Mouse (Mus musculus): Measurements from ENCODE around the gene Vmn1r121. TPM values are rescaled to one million over a fixed set of nuclear protein-coding genes. Genes with fewer than 3 reads are reported as not detected.
"Not testable (repeated sequence)": the region's sequence is repeated elsewhere in the genome, so short reads cannot be mapped to it uniquely, and the experiment has no call there.

Vmn1r121 gene
- not detected in 2 replicates for polyA plus RNA-seq (2012; rRNA removed)

- not testable (repeated sequence) for H3K4me3 ChIP-seq (ENCODE audit: insufficient read depth, low read length); H3K27ac ChIP-seq (ENCODE audit: insufficient read depth, low read length); H3K4me1 ChIP-seq (ENCODE audit: control insufficient read depth, insufficient read depth, low read length)
Observed at GRCm38 (mm10) chr7:21098413-21098812, at the start of gene Vmn1r121. Gene Vmn1r121 (minus strand): TSS chr7:21098513.

- H3K27ac ChIP-seq (ENCODE audit: insufficient read depth, low read length); H3K4me3 ChIP-seq (ENCODE audit: insufficient read depth, low read length); H3K4me1 ChIP-seq (ENCODE audit: control insufficient read depth, insufficient read depth, low read length): not testable (repeated sequence)
Observed at GRCm38 (mm10) chr7:21134028-21134427, 35.7 kb upstream of the Vmn1r121 start, which contains the start of gene Vmn1r122. Gene Vmn1r122 (minus strand): TSS chr7:21134128.

GRCm38 (mm10) chr7:21053684-21054083, 44.6 kb downstream of the Vmn1r121 start, which contains the start of gene Vmn1r120:
Gene Vmn1r120 (minus strand): TSS chr7:21053784.
- H3K4me3 ChIP-seq (ENCODE audit: insufficient read depth, low read length); H3K27ac ChIP-seq (ENCODE audit: insufficient read depth, low read length); H3K4me1 ChIP-seq (ENCODE audit: control insufficient read depth, insufficient read depth, low read length): not testable (repeated sequence)

Other genes with a start within 250 kb of the Vmn1r121 start
- gene Vmn1r116, start 226.3 kb downstream of the Vmn1r121 start, polyA plus RNA-seq (2012; rRNA removed): not detected in 2 replicates
- not detected in 2 replicates for gene Vmn1r117, start 214.4 kb downstream of the Vmn1r121 start, polyA plus RNA-seq (2012; rRNA removed)
- gene Vmn1r118, start 186.2 kb downstream of the Vmn1r121 start, polyA plus RNA-seq (2012; rRNA removed): not detected in 2 replicates
- not detected in 2 replicates for gene Vmn1r119, start 86.1 kb downstream of the Vmn1r121 start, polyA plus RNA-seq (2012; rRNA removed)
- gene Vmn1r120, start 44.7 kb downstream of the Vmn1r121 start, polyA plus RNA-seq (2012; rRNA removed): not detected in 2 replicates
- not detected in 2 replicates for gene Vmn1r122, start 35.6 kb upstream of the Vmn1r121 start, polyA plus RNA-seq (2012; rRNA removed)
- not detected in 2 replicates for gene Vmn1r123, start 63.7 kb upstream of the Vmn1r121 start, polyA plus RNA-seq (2012; rRNA removed)
- gene Gm5157, start 91.9 kb upstream of the Vmn1r121 start, polyA plus RNA-seq (2012; rRNA removed): not detected in 2 replicates
- not detected in 2 replicates for gene Vmn1r124, start 162.1 kb upstream of the Vmn1r121 start, polyA plus RNA-seq (2012; rRNA removed)
- gene Vmn1r125, start 173.7 kb upstream of the Vmn1r121 start, polyA plus RNA-seq (2012; rRNA removed): not detected in 2 replicates
- not detected in 2 replicates for gene Vmn1r126, start 203.0 kb upstream of the Vmn1r121 start, polyA plus RNA-seq (2012; rRNA removed)
- gene Vmn1r127, start 221.3 kb upstream of the Vmn1r121 start, polyA plus RNA-seq (2012; rRNA removed): not detected in 2 replicates

Measured in cortical plate, adult 2 months (tissue).